Comparison of ENCODE assay signal across 8 mouse cellular contexts in genomic region chr5:142823096-142824062, GRCm38 (mm10). TPM values are rescaled to one million over a fixed set of nuclear protein-coding genes. Genes with fewer than 3 reads are reported as not detected.
DNase-seq lines count a peak whose midpoint lies in the region; ATAC-seq and TF ChIP-seq lines count a peak whose summit lies in the region.

No protein-coding gene starts in this region.

- H3K4me3 ChIP-seq in hindbrain, postnatal 0 days (ENCODE audit: low read length) = peak overlapping the region; percentile 98
- peak overlapping the region; percentile 85 for H3K4me3 ChIP-seq in macrophage (ENCODE audit: inconsistent target)

- ATAC-seq in hindbrain, postnatal 0 days = no peak

- H3K36me3 ChIP-seq in hindbrain, postnatal 0 days (ENCODE audit: insufficient read depth, low read length) = no peaks in the 10 kb centered on the region
- H3K36me3 ChIP-seq in macrophage (ENCODE audit: inconsistent target) = no peaks in the 10 kb centered on the region

- intact Hi-C loops in left cerebral cortex, postnatal 10 days (cut with DNase I) = loop anchor here (5.0 kb wide), 1 partner anchor 34 kb away; no protein-coding TSS in a partner anchor

- peak overlapping the region; percentile 91 for H3K9ac ChIP-seq in hindbrain, postnatal 0 days (replicated peaks; ENCODE audit: low read length)

- peaks cover 25% of the 10 kb centered on the region for H3K79me2 ChIP-seq in macrophage (ENCODE audit: inconsistent target)

- 8% methylated on average over 31 of the region's 31 CpGs for WGBS in hindbrain, postnatal 0 days
- WGBS in macrophage (ENCODE audit: missing documents) = 13% methylated on average over 25 of the region's 31 CpGs

- DNase-seq in adrenal gland, adult 18-20 months (ENCODE audit: low spot score in 2 of 2) = peak; percentile 77 to 84
- peak; percentile 92 for DNase-seq in embryo, embryonic 10.5 days (ENCODE audit: low spot score)
- DNase-seq in gastrocnemius, postnatal 10 days = peak; percentile 92
- DNase-seq in hindbrain, postnatal 0 days (ENCODE audit: low spot score) = peak; percentile 80
- DNase-seq in left cerebral cortex, postnatal 10 days (ENCODE audit: extremely low spot score in 1 of 2, low spot score in 2 of 2) = peak; percentile 76 to 90
- peak; percentile 73 for DNase-seq in right cerebral cortex, postnatal 25 days
- no peak for DNase-seq in thymus, postnatal 36 days

- H3K4me1 ChIP-seq in hindbrain, postnatal 0 days (ENCODE audit: insufficient read depth, low read length) = peaks cover 12% of the 10 kb centered on the region; the same call in 1 of the 2 replicates

- no peaks in the 10 kb centered on the region for H3K27me3 ChIP-seq in hindbrain, postnatal 0 days (ENCODE audit: insufficient read depth, low read length)

- H3K27ac ChIP-seq in hindbrain, postnatal 0 days = peak overlapping the region; percentile 100
- peak overlapping the region; percentile 100 for H3K27ac ChIP-seq in macrophage

- H3K9me3 ChIP-seq in hindbrain, postnatal 0 days (ENCODE audit: low read length) = no peaks in the 10 kb centered on the region

- peak overlapping the region; percentile 93 for H3K4me2 ChIP-seq in hindbrain, postnatal 0 days (ENCODE audit: low read depth, low read length)

- no peak for TF ChIP-seq CTCF in hindbrain, postnatal 0 days (IDR thresholded peaks at IDR 0.05; ENCODE audit: low read depth)

RNA-seq across cellular contexts. Expression of gene Tnrc18, which starts 5.9 kb away (rescaled TPM):
- 10 to 100 TPM; 46.4 to 57.7 TPM for total RNA-seq in adrenal gland, adult 18-20 months (2021)
- total RNA-seq in gastrocnemius, postnatal 10 days (2021) = 10 to 100 TPM; 44.8 to 64.7 TPM
- 134 and 137 TPM in 2 replicates for total RNA-seq in hindbrain, postnatal 0 days (2014; rRNA removed)
- polyA plus RNA-seq in hindbrain, postnatal 0 days (2015; fragmentation: Nextera tagmentation; extraction: Ambion mirVana) = 17.0 and 19.9 TPM in 2 replicates
- 100 to 1,000 TPM; 166 to 177 TPM for total RNA-seq in left cerebral cortex, postnatal 10 days (2021)
- total RNA-seq in macrophage (2018; cell fraction: chromatin; rRNA removed) = 100 to 1,000 TPM in 22 of 26 experiments, 10 to 100 TPM in 4; 39.2 to 447 (median 241) TPM
- total RNA-seq in macrophage (2018; cell fraction: cytosol; rRNA removed) = 10 to 100 TPM; 20.2 to 98.3 (median 69.9) TPM
- 100 to 1,000 TPM in 23 of 26 experiments, 10 to 100 TPM in 3; 54.6 to 280 (median 200) TPM for total RNA-seq in macrophage (2018; cell fraction: nucleus; rRNA removed)
- polyA plus RNA-seq in macrophage (2018) = 25.5 to 27.5 TPM (median 26.9 TPM) in 3 replicates

Comparison
In these comparisons a context has a peak if more than half of its experiments do, and no peak if none do; other contexts are left out.
1. DNase-seq: peak in adrenal gland, adult 18-20 months (2 of 2), embryo, embryonic 10.5 days (single experiment), gastrocnemius, postnatal 10 days (single experiment), hindbrain, postnatal 0 days (single experiment), left cerebral cortex, postnatal 10 days (2 of 2) and right cerebral cortex, postnatal 25 days (single experiment); none in thymus, postnatal 36 days (0 of 2).